Mouse (Mus musculus): ENCODE data around the gene Mbl2. TPM values are rescaled to one million over a fixed set of nuclear protein-coding genes. Genes with fewer than 3 reads are reported as not detected.
"Not testable (repeated sequence)": the region's sequence is repeated elsewhere in the genome, so short reads cannot be mapped to it uniquely, and the experiment has no call there.

The Mbl2 gene
- polyA plus RNA-seq, 1 experiment = not detected

GRCm38 (mm10) chr19:30205159-30205816 is 27.5 kb upstream of the Mbl2 start:
- H3K36me3 ChIP-seq (ENCODE audit: control insufficient read depth, insufficient read depth) = no peaks in the 10 kb centered on the region
- no peak overlapping the region for H3K4me3 ChIP-seq
- H3K79me2 ChIP-seq (ENCODE audit: control insufficient read depth, insufficient read depth) = no peaks in the 10 kb centered on the region
- TF ChIP-seq POLR2AphosphoS2 (IDR thresholded peaks at IDR 0.05; ENCODE audit: insufficient read length, low read depth) (no peak), MYOG (IDR thresholded peaks at IDR 0.05; ENCODE audit: control insufficient read depth in 1 of 3, insufficient read depth in 1 of 3, insufficient read length in 2 of 3, low read depth in 2 of 3) (no peak), MAX (IDR thresholded peaks at IDR 0.05; ENCODE audit: low read depth) (no peak), REST (IDR thresholded peaks at IDR 0.05; ENCODE audit: insufficient read depth, insufficient read length) (no peak), TCF12 (IDR thresholded peaks at IDR 0.05; ENCODE audit: insufficient read depth, poor library complexity, severe bottlenecking) (no peak), MYOD1 (IDR thresholded peaks at IDR 0.05; ENCODE audit: control insufficient read depth in 1 of 3, insufficient read length in 2 of 3, low read depth in 2 of 3) (no peak), E2F4 (IDR thresholded peaks at IDR 0.05; ENCODE audit: insufficient read depth) (no peak), POLR2A (IDR thresholded peaks at IDR 0.05; ENCODE audit: insufficient read length, low read depth) (no peak), CEBPB (IDR thresholded peaks at IDR 0.05; ENCODE audit: insufficient read depth, poor library complexity, severe bottlenecking) (no peak)
- H3K4me2 ChIP-seq (ENCODE audit: low read depth) = no peak overlapping the region
- peaks cover 12% of the 10 kb centered on the region for H3K27me3 ChIP-seq (ENCODE audit: control insufficient read depth, insufficient read depth, insufficient read length)
- no peak overlapping the region for H3ac ChIP-seq (ENCODE audit: control insufficient read depth, insufficient read length)

GRCm38 (mm10) chr19:30205874-30206273 is 26.9 kb upstream of the Mbl2 start:
- Histone ChIP-seq H3K79me2 (ENCODE audit: control insufficient read depth, insufficient read depth) (no peaks in the 10 kb centered on the region), H3ac (ENCODE audit: control insufficient read depth, insufficient read length) (no peak overlapping the region), H3K27me3 (ENCODE audit: control insufficient read depth, insufficient read depth, insufficient read length) (peaks cover 12% of the 10 kb centered on the region), H3K4me2 (ENCODE audit: low read depth) (no peak overlapping the region), H3K4me3 (no peak overlapping the region), H3K36me3 (ENCODE audit: control insufficient read depth, insufficient read depth) (no peaks in the 10 kb centered on the region)
- TF ChIP-seq POLR2AphosphoS2 (IDR thresholded peaks at IDR 0.05; ENCODE audit: insufficient read length, low read depth) = no peak
- TF ChIP-seq CEBPB (IDR thresholded peaks at IDR 0.05; ENCODE audit: insufficient read depth, poor library complexity, severe bottlenecking) = no peak
- TF ChIP-seq POLR2A (IDR thresholded peaks at IDR 0.05; ENCODE audit: insufficient read length, low read depth) = no peak
- no peak for TF ChIP-seq E2F4 (IDR thresholded peaks at IDR 0.05; ENCODE audit: insufficient read depth)
- TF ChIP-seq MYOD1 (IDR thresholded peaks at IDR 0.05; ENCODE audit: control insufficient read depth in 1 of 3, insufficient read length in 2 of 3, low read depth in 2 of 3) = no peak
- TF ChIP-seq MAX (IDR thresholded peaks at IDR 0.05; ENCODE audit: low read depth) = no peak
- no peak for TF ChIP-seq TCF3 (IDR thresholded peaks at IDR 0.05; ENCODE audit: insufficient read length, low read depth)
- TF ChIP-seq MYOG (IDR thresholded peaks at IDR 0.05; ENCODE audit: control insufficient read depth in 1 of 3, insufficient read depth in 1 of 3, insufficient read length in 2 of 3, low read depth in 2 of 3) = no peak
- no peak for TF ChIP-seq REST (IDR thresholded peaks at IDR 0.05; ENCODE audit: insufficient read depth, insufficient read length)
- TF ChIP-seq SRF (IDR thresholded peaks at IDR 0.05; ENCODE audit: control insufficient read depth, insufficient read length, low read depth) = no peak
- no peak for TF ChIP-seq USF1 (IDR thresholded peaks at IDR 0.05; ENCODE audit: low read depth)
- no peak for TF ChIP-seq TCF12 (IDR thresholded peaks at IDR 0.05; ENCODE audit: insufficient read depth, poor library complexity, severe bottlenecking)

GRCm38 (mm10) chr19:30206981-30207380 is 25.8 kb upstream of the Mbl2 start:
- Histone ChIP-seq H3K36me3 (ENCODE audit: control insufficient read depth, insufficient read depth) (no peaks in the 10 kb centered on the region), H3K4me3 (no peak overlapping the region), H3ac (ENCODE audit: control insufficient read depth, insufficient read length) (no peak overlapping the region), H3K4me2 (ENCODE audit: low read depth) (no peak overlapping the region), H3K79me2 (ENCODE audit: control insufficient read depth, insufficient read depth) (no peaks in the 10 kb centered on the region), H3K27me3 (ENCODE audit: control insufficient read depth, insufficient read depth, insufficient read length) (peaks cover 12% of the 10 kb centered on the region)
- TF ChIP-seq REST (IDR thresholded peaks at IDR 0.05; ENCODE audit: insufficient read depth, insufficient read length) (no peak), MYOD1 (IDR thresholded peaks at IDR 0.05; ENCODE audit: control insufficient read depth in 1 of 3, insufficient read length in 2 of 3, low read depth in 2 of 3) (no peak), TCF3 (IDR thresholded peaks at IDR 0.05; ENCODE audit: insufficient read length, low read depth) (no peak), TCF12 (IDR thresholded peaks at IDR 0.05; ENCODE audit: insufficient read depth, poor library complexity, severe bottlenecking) (no peak), POLR2AphosphoS2 (IDR thresholded peaks at IDR 0.05; ENCODE audit: insufficient read length, low read depth) (no peak), MYOG (IDR thresholded peaks at IDR 0.05; ENCODE audit: control insufficient read depth in 1 of 3, insufficient read depth in 1 of 3, insufficient read length in 2 of 3, low read depth in 2 of 3) (no peak), USF1 (IDR thresholded peaks at IDR 0.05; ENCODE audit: low read depth) (no peak), SRF (IDR thresholded peaks at IDR 0.05; ENCODE audit: control insufficient read depth, insufficient read length, low read depth) (no peak), CEBPB (IDR thresholded peaks at IDR 0.05; ENCODE audit: insufficient read depth, poor library complexity, severe bottlenecking) (no peak), POLR2A (IDR thresholded peaks at IDR 0.05; ENCODE audit: insufficient read length, low read depth) (no peak), MAX (IDR thresholded peaks at IDR 0.05; ENCODE audit: low read depth) (no peak), E2F4 (IDR thresholded peaks at IDR 0.05; ENCODE audit: insufficient read depth) (no peak)

GRCm38 (mm10) chr19:30209006-30209405 is 23.7 kb upstream of the Mbl2 start:
- peaks cover 16% of the 10 kb centered on the region for H3K27me3 ChIP-seq (ENCODE audit: control insufficient read depth, insufficient read depth, insufficient read length)
- H3K4me2 ChIP-seq (ENCODE audit: low read depth); H3K79me2 ChIP-seq (ENCODE audit: control insufficient read depth, insufficient read depth); H3K36me3 ChIP-seq (ENCODE audit: control insufficient read depth, insufficient read depth); H3ac ChIP-seq (ENCODE audit: control insufficient read depth, insufficient read length); H3K4me3 ChIP-seq: not testable (repeated sequence)

GRCm38 (mm10) chr19:30214026-30214425 is 18.7 kb upstream of the Mbl2 start:
- Histone ChIP-seq H3K36me3 (ENCODE audit: control insufficient read depth, insufficient read depth) (no peaks in the 10 kb centered on the region), H3K27me3 (ENCODE audit: control insufficient read depth, insufficient read depth, insufficient read length) (peaks cover 5% of the 10 kb centered on the region), H3K4me2 (ENCODE audit: low read depth) (no peak overlapping the region), H3K4me3 (no peak overlapping the region), H3ac (ENCODE audit: control insufficient read depth, insufficient read length) (no peak overlapping the region), H3K79me2 (ENCODE audit: control insufficient read depth, insufficient read depth) (no peaks in the 10 kb centered on the region)
- TF ChIP-seq TCF3 (IDR thresholded peaks at IDR 0.05; ENCODE audit: insufficient read length, low read depth) (no peak), MAX (IDR thresholded peaks at IDR 0.05; ENCODE audit: low read depth) (no peak), MYOG (IDR thresholded peaks at IDR 0.05; ENCODE audit: control insufficient read depth in 1 of 3, insufficient read depth in 1 of 3, insufficient read length in 2 of 3, low read depth in 2 of 3) (no peak), CEBPB (IDR thresholded peaks at IDR 0.05; ENCODE audit: insufficient read depth, poor library complexity, severe bottlenecking) (no peak), TCF12 (IDR thresholded peaks at IDR 0.05; ENCODE audit: insufficient read depth, poor library complexity, severe bottlenecking) (no peak), REST (IDR thresholded peaks at IDR 0.05; ENCODE audit: insufficient read depth, insufficient read length) (no peak), USF1 (IDR thresholded peaks at IDR 0.05; ENCODE audit: low read depth) (no peak), POLR2AphosphoS2 (IDR thresholded peaks at IDR 0.05; ENCODE audit: insufficient read length, low read depth) (no peak), SRF (IDR thresholded peaks at IDR 0.05; ENCODE audit: control insufficient read depth, insufficient read length, low read depth) (no peak), POLR2A (IDR thresholded peaks at IDR 0.05; ENCODE audit: insufficient read length, low read depth) (no peak), MYOD1 (IDR thresholded peaks at IDR 0.05; ENCODE audit: control insufficient read depth in 1 of 3, insufficient read length in 2 of 3, low read depth in 2 of 3) (no peak), E2F4 (IDR thresholded peaks at IDR 0.05; ENCODE audit: insufficient read depth) (no peak)

- not testable (repeated sequence) for H3K36me3 ChIP-seq (ENCODE audit: control insufficient read depth, insufficient read depth); H3K4me2 ChIP-seq (ENCODE audit: low read depth); H3ac ChIP-seq (ENCODE audit: control insufficient read depth, insufficient read length); H3K79me2 ChIP-seq (ENCODE audit: control insufficient read depth, insufficient read depth); H3K27me3 ChIP-seq (ENCODE audit: control insufficient read depth, insufficient read depth, insufficient read length); H3K4me3 ChIP-seq
These were observed 17.0 kb upstream of the Mbl2 start for GRCm38 (mm10) chr19:30215736-30216135.
